Mouse (Mus musculus) C2C12 (cell line): Measurements from ENCODE around the gene Sla2.
"Not testable (repeated sequence)": the region's sequence is repeated elsewhere in the genome, so short reads cannot be mapped to it uniquely, and the experiment has no call there.

Source experiments
- FOSL1 ChIP-seq: IDR thresholded peaks from one replicate; pipeline ENCODE4 v1.8.0; 2011; ENCODE audit warnings: mild to moderate bottlenecking, low read length; ENCODE audit not compliant: poor library complexity, insufficient read depth, severe bottlenecking
- MYOD1 ChIP-seq: IDR thresholded peaks from one replicate; pipeline ENCODE4 v1.6.1; 2011; ENCODE audit warnings: low read depth; ENCODE audit not compliant: control insufficient read depth, insufficient read length
- USF1 ChIP-seq: IDR thresholded peaks from one replicate; pipeline ENCODE4 v1.6.1; 2011; ENCODE audit warnings: low read depth, mild to moderate bottlenecking, control low read depth, moderate library complexity

DNA sequence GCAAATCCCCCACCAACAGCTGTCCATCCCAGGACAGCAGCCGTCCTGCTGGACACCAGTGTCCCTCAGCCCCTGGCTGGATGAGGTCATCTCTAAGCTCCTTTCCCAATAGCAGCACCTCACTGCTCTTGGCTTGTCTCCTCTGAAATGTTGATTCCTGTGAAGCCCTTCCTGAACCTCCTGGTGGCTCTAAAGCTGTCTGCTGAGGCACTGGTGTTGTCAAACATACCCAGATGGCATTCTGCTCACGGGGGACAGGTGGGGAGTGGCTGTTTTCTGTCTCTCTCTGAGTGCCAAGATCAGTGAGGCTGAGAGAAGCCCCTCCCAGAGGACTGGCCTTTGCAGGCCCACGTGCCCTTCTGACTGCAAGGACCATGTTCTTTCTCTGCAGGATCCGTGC, 18.9 kb upstream of the Sla2 start:
- TF ChIP-seq FOSL1, USF1, MYOD1: not testable (repeated sequence)
